Mouse (Mus musculus) cortical plate, adult 2 months (tissue): ENCODE measurements around the gene Tia1. TPM values are rescaled to one million over a fixed set of nuclear protein-coding genes. Genes with fewer than 3 reads are reported as not detected.
A peak's percentile ranks its signal among the peaks of the same experiment; 100 is the strongest.

Source experiments
- H3K27ac ChIP-seq: fragments of 200-500 bp; 2 replicates; pipeline ENCODE4 v1.5.1; 2012; ENCODE audit warnings: low read length, control low read depth, inconsistent platforms; ENCODE audit not compliant: insufficient read depth
- H3K4me1 ChIP-seq: fragments of 200-500 bp; 2 replicates; pipeline ENCODE4 v1.6.1; 2011; ENCODE audit warnings: low read length; ENCODE audit not compliant: control insufficient read depth, insufficient read depth
- H3K4me3 ChIP-seq: fragments of 200-500 bp; 2 replicates; pipeline ENCODE4 v1.5.1; 2011; ENCODE audit warnings: mild to moderate bottlenecking, low read length, control low read depth; ENCODE audit not compliant: insufficient read depth
- CTCF ChIP-seq: fragments of 200-500 bp; IDR thresholded peaks from 2 replicates; pipeline ENCODE4 v1.5.1; 2011; ENCODE audit warnings: mild to moderate bottlenecking, control low read depth, low read length; ENCODE audit not compliant: insufficient read depth; ENCODE audit errors: extremely low read depth
- POLR2A ChIP-seq: fragments of 200-500 bp; IDR thresholded peaks from 2 replicates; pipeline ENCODE4 v1.6.1; 2011; ENCODE audit warnings: mild to moderate bottlenecking, low read length, control low read depth; ENCODE audit not compliant: insufficient read depth; ENCODE audit errors: extremely low read depth
- polyA plus RNA-seq: library from polyadenylated mRNA; depleted of rRNA; stranded (reverse); fragments of >200 nt; gene quantifications from 2 replicates; pipeline ENCODE4 v1.2.3, GENCODE M21; 2012

Gene Tia1
- polyA plus RNA-seq, 1 experiment, result 122 TPM

GRCm38 (mm10) chr6:86383370-86383769 lies 20.6 kb upstream of the Tia1 start:
- H3K4me1 ChIP-seq, result no peaks in the 10 kb centered on the region
- H3K4me3 ChIP-seq, result no peak overlapping the region
- no peak for TF ChIP-seq CTCF
- no peak for TF ChIP-seq POLR2A
- no peak overlapping the region for H3K27ac ChIP-seq

- H3K27ac ChIP-seq, result no peak overlapping the region
- no peak overlapping the region for H3K4me3 ChIP-seq
- no peaks in the 10 kb centered on the region for H3K4me1 ChIP-seq
- no peak for TF ChIP-seq CTCF
- TF ChIP-seq POLR2A, result no peak
These were observed 19.3 kb upstream of the Tia1 start for GRCm38 (mm10) chr6:86384692-86385091.

- Histone ChIP-seq H3K4me3 (no peak overlapping the region), H3K4me1 (no peaks in the 10 kb centered on the region), H3K27ac (no peak overlapping the region)
- TF ChIP-seq CTCF, result no peak
- no peak for TF ChIP-seq POLR2A
These were observed 18.5 kb upstream of the Tia1 start for GRCm38 (mm10) chr6:86385362-86386104.

GRCm38 (mm10) chr6:86387313-86387712 lies 16.7 kb upstream of the Tia1 start:
- no peak for TF ChIP-seq CTCF
- no peak for TF ChIP-seq POLR2A
- Histone ChIP-seq H3K4me3 (no peak overlapping the region), H3K4me1 (no peaks in the 10 kb centered on the region), H3K27ac (no peak overlapping the region)

GRCm38 (mm10) chr6:86388461-86388860 lies 15.6 kb upstream of the Tia1 start:
- no peak for TF ChIP-seq CTCF
- TF ChIP-seq POLR2A, result no peak
- Histone ChIP-seq H3K27ac (no peak overlapping the region), H3K4me1 (no peaks in the 10 kb centered on the region), H3K4me3 (no peak overlapping the region)

GRCm38 (mm10) chr6:86391326-86391725 lies 12.7 kb upstream of the Tia1 start:
- TF ChIP-seq CTCF (no peak), POLR2A (no peak)
- no peak overlapping the region for H3K27ac ChIP-seq
- H3K4me3 ChIP-seq, result no peak overlapping the region
- H3K4me1 ChIP-seq, result peaks cover 4% of the 10 kb centered on the region; the same call in 1 of the 2 replicates

- H3K4me3 ChIP-seq, result no peak overlapping the region
- TF ChIP-seq POLR2A (no peak), CTCF (no peak)
- H3K4me1 ChIP-seq, result peaks cover 4% of the 10 kb centered on the region; the same call in 1 of the 2 replicates
- H3K27ac ChIP-seq, result no peak overlapping the region
These were observed 10.8 kb upstream of the Tia1 start for GRCm38 (mm10) chr6:86393187-86393586.

GRCm38 (mm10) chr6:86394078-86394720 lies 9.8 kb upstream of the Tia1 start:
- Histone ChIP-seq H3K4me1 (peaks cover 4% of the 10 kb centered on the region; the same call in 1 of the 2 replicates), H3K4me3 (no peak overlapping the region), H3K27ac (no peak overlapping the region)
- TF ChIP-seq CTCF (no peak), POLR2A (no peak)

- Histone ChIP-seq H3K4me3 (no peak overlapping the region; the same call in 1 of the 2 replicates), H3K4me1 (peaks cover 4% of the 10 kb centered on the region; the same call in 1 of the 2 replicates)
- TF ChIP-seq POLR2A (no peak), CTCF (no peak)
These were observed 9.0 kb upstream of the Tia1 start for GRCm38 (mm10) chr6:86395021-86395420.

GRCm38 (mm10) chr6:86395969-86396368 lies 8.1 kb upstream of the Tia1 start:
- H3K27ac ChIP-seq, result no peak overlapping the region
- H3K4me3 ChIP-seq, result peak overlapping the region; percentile 61
- peaks cover 4% of the 10 kb centered on the region; the same call in 1 of the 2 replicates for H3K4me1 ChIP-seq
- TF ChIP-seq POLR2A, result no peak
- TF ChIP-seq CTCF, result no peak

More at GRCm38 (mm10) chr6:86395021-86395420, 9.0 kb upstream of the Tia1 start:
- H3K27ac ChIP-seq, result no peak overlapping the region
